Mouse (Mus musculus): ENCODE measurements around the gene Slc25a28.

Slc25a28 gene

DNA sequence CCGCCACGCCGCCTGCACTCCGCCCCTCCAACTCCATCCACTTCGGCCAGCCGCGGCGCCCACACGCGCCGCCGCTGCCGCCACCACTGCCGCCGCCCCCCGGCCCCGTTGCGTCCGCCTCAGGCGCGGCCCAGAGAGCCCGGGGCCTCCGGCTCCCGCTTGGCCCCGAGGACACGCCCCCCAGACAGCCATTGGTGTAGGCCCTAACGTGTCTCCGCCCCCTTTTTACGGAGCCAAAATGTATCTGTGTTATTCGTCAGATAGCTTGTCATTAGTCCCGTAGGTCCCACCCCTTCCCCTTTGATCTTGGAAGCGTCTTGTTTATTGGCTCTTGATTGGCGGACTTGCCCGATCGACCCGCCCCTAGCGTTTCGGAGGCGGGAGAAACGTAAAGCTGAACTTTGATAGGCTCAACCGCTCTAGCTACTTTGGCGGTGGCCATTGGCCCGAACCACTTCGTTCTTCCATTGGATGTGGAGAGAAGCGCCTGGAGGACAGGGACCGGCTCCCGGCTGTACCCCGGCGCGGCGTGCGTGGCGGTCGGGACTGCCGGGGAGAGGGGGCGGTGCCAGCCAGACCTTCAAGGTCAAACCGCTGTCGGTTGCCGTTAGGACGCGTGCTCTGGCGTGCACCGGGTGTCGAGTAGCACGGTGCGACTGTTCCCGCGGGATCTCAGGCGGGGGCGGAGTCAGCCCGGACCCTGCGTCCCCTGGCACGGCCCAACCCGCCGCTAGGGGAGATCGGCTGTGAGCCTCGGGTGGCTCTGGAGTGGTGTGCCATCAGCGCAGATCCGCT, at the start of gene Slc25a28:
Slc25a28 (minus strand) TSS at position 152 of the 795 bp plus-strand sequence.
- DNase-seq (ENCODE audit: low read depth, low spot score), result peak; percentile 99

GRCm38 (mm10) chr19:43724194-43724593, 49.5 kb upstream of the Slc25a28 start:
- no peak for DNase-seq (ENCODE audit: low read depth, low spot score)

- DNase-seq (ENCODE audit: low read depth, low spot score), result no peak
Measured at GRCm38 (mm10) chr19:43723501-43723900, 48.8 kb upstream of the Slc25a28 start.

GRCm38 (mm10) chr19:43722891-43723290, 48.2 kb upstream of the Slc25a28 start:
- no peak for DNase-seq (ENCODE audit: low read depth, low spot score)

DNA sequence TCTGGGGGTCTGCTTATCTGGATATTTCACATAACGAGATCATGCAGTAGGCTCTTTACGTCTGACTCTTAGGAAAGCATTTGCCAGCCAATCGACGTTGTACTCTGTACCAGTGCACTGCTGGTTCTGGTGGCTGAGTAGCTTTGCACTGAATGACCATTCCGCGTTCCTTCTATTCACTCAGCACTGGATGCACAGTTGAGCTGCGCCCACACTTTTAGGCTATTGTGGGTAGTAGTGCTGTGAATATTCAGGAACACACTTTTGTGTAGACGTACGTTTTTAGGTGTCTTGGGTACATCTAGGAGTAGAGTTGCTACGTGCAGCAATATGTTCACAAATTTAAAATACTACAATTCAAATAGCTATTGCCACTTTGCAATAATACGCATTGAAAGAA, 45.4 kb upstream of the Slc25a28 start:
- no peak for DNase-seq (ENCODE audit: low read depth, low spot score)

DNA sequence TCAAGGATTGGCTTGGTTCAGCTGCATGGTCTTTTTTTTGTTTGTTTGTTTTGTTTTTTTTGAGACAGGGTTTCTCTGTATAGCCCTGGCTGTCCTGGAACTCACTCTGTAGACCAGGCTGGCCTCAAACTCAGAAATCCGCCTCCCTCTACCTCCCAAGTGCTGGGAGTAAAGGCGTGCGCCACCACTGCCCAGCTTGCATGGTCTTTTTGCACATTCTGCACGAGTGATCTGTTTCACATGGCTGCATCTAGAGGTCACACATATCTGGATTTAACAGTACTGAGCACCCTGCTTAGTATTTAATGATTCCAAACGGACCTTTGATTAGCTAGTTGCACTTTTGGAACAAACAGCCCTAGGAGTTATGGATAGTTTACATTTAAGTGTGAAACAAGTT, 37.3 kb upstream of the Slc25a28 start:
- DNase-seq (ENCODE audit: low read depth, low spot score), result no peak

- DNase-seq (ENCODE audit: low read depth, low spot score), result no peak
Measured at GRCm38 (mm10) chr19:43711159-43711916, 36.7 kb upstream of the Slc25a28 start.

DNA sequence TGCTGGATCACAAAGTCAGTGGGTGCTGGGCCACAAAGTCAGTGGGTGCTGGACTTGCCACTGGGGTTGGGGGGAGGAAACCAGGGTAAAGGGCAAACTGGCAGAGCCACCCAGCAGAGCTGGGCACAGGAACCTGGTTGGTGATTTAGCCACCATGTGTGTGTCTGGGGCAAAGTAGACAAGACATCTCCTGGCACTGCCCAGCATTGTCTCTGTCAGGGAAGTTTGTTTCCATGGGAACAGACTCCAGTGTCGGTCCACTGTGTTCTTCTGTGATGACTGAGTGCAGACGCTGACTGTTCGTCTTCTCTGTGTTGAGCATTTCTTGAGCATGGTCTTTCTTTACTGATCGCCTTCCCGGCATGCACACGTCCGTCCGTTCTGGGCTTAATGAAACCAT, 34.6 kb upstream of the Slc25a28 start:
- no peak for DNase-seq (ENCODE audit: low read depth, low spot score)

GRCm38 (mm10) chr19:43708206-43708605, 33.5 kb upstream of the Slc25a28 start:
- no peak for DNase-seq (ENCODE audit: low read depth, low spot score)

DNA sequence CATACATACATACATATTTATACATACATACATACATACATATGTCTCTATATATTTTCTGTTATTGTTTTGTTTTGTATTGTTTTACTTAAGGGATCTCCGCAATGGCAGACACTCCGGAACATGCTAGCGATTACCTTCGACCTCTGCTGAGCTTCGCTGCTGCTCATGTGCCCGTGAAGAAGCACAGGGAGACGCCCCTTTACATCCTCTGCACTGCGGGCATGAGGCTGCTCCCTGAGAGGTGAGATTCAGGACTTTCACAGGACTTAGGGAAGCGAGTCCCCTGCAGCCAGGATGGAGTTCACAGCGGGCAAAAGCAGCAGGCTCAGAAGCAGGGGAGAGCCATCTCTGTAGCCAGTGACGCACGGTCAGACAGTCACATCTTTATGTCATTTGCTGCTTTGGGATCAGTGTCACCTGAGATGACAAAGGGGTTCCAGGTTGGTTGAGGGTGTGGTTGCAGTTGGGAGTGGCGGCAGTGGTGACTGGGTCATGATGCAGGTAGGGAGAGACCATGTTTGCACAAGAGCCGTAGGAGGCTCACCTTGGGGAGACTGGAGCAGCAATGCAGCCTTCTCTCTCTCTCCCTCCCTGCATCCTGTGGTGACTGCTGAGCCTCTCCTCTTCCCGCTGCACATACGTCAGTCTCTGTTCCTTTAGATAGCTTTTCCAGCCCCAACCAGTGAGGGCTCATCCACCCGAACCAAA, 30.3 kb upstream of the Slc25a28 start:
- DNase-seq (ENCODE audit: low read depth, low spot score), result no peak

DNA sequence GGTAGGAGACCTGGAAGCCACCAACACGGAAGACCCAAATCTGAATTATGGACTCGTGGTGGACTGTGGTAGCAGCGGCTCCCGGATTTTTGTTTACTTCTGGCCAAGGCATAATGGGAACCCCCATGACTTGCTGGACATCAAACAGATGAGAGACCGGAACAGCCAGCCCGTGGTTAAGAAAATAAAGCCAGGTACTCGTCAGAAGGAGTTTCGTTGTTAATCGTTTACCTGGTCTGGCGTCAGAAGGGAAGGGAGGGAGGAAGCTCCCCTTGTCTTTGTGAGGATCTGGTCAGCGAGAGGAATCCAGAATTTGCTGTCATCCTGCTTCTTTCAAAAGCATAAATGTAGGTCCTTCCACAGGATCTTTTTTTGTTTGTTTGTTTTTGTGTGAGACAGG, 29.5 kb upstream of the Slc25a28 start:
- no peak for DNase-seq (ENCODE audit: low read depth, low spot score)

DNA sequence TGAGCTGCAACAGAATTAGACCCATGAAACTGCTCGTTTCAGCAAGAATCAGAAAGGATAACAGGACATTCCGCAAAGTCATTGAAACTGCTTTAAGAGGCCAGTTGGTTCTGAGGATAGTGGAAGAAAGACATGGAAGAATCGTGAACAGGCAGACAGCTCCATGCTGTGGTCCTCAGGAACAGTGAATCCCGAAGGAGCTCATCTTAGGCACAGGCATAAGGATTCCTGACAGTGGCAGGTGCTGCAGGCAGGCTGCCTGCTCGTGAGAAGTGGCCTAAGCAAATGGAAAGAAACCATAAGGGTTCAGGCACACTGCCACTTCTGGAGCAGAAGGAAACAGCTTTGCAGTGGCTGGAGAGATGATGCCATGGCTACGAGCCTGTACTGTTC, 25.1 kb upstream of the Slc25a28 start:
- no peak for DNase-seq (ENCODE audit: low read depth, low spot score)

- DNase-seq (ENCODE audit: low read depth, low spot score), result no peak
Measured at GRCm38 (mm10) chr19:43699021-43699762, 24.5 kb upstream of the Slc25a28 start.

DNA sequence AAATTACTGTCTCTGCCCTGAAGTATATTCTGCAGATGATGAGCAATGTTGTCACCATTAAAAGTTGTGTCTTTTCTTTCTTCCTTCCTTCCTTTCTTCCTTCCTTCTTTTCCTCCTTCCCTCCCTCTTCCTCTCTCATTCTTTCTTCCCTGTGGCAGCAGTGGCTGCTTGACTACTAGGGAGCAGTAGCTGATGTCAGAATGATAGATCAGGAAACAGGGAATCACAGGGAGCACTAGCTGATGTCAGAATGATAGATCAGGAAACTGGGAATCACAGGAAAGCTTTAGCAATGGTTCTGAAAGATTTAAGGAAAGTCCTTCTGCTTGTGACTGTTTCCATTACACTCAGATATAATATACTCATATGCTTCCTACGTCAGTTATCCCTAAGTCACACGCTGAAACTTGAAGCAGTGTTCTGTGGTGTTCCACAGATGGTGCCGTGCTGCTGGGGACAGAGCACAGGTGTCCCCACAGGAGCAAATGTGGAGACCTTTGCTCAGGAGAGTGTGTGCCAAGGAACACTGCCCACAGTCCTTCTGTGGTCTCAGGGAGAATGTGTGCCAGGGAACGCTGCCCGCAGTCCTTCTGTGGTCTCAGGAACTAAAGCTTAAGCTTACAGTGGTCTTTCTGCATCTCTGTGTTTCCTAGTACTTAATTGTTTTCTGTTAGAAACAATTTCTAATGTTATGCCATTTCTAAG, 23.1 kb upstream of the Slc25a28 start:
- DNase-seq (ENCODE audit: low read depth, low spot score), result no peak

GRCm38 (mm10) chr19:43695514-43695964, 20.9 kb upstream of the Slc25a28 start:
- DNase-seq (ENCODE audit: low read depth, low spot score), result no peak

GRCm38 (mm10) chr19:43692815-43693214, 18.1 kb upstream of the Slc25a28 start:
- no peak for DNase-seq (ENCODE audit: low read depth, low spot score)

GRCm38 (mm10) chr19:43689419-43690246, 15.0 kb upstream of the Slc25a28 start, which contains the start of gene Entpd7:
Gene Entpd7, plus strand, starts transcription at chr19:43689672.
- peak; percentile 98 for DNase-seq (ENCODE audit: low read depth, low spot score)

DNA sequence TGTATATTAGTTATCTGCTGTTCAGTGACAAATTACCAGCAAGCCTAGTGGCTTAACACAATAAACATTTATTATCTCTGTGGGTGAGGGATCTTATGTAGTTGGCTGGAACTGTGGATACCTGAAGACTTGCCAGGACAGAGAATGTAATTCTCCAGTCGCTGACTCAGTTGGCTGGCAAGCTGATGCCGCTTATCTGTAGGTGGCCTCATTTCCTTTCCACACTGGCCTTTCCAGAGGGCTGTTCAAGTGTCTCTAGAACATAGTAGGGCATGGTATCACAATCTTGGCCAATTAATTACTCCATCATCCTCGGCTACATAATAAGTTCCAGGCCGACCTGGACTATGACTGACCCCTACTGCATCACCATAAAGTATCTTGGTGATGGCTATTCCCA, 6.9 kb upstream of the Slc25a28 start:
- no peak for DNase-seq (ENCODE audit: low read depth, low spot score)

GRCm38 (mm10) chr19:43679474-43679981, 4.8 kb upstream of the Slc25a28 start:
- no peak for DNase-seq (ENCODE audit: low read depth, low spot score)

Measured in forelimb bud, embryonic 11.5 days (tissue).